Mouse (Mus musculus): Measurements from ENCODE around the gene Hist2h2aa2. TPM values are rescaled to one million over a fixed set of nuclear protein-coding genes. Genes with fewer than 3 reads are reported as not detected.

Gene Hist2h2aa2
- total and polyA plus RNA-seq, 2 experiments, result 385 to 777 TPM

GRCm38 (mm10) chr3:96268051-96268775 lies 28.1 kb upstream of the Hist2h2aa2 start, which contains the start of gene Hist2h3b:
Gene Hist2h3b (plus strand): TSS chr3:96268654.
- TF ChIP-seq POLR2A (IDR thresholded peaks at IDR 0.05; ENCODE audit: extremely low read depth, insufficient read depth, low read length), result peak; percentile 92
- TF ChIP-seq CTCF (IDR thresholded peaks at IDR 0.05; ENCODE audit: low read depth, low read length), result no peak
- peak; percentile 96 for DNase-seq (ENCODE audit: extremely low read depth, low read depth, low spot score)
- 18% methylated on average over 30 of the region's 30 CpGs for WGBS
- Histone ChIP-seq H3K27me3 (ENCODE audit: control insufficient read depth, insufficient read depth, low read length) (no peaks in the 10 kb centered on the region), H3K79me2 (ENCODE audit: control insufficient read depth, insufficient read depth, low read length) (no peaks in the 10 kb centered on the region), H3K4me3 (ENCODE audit: insufficient read depth, low read depth, low read length) (peak within 1 kb of the TSS; percentile 64), H3K4me1 (ENCODE audit: control insufficient read depth, insufficient read depth, low read length) (peaks cover 8% of the 10 kb centered on the region; the same call in 1 of the 2 replicates), H3K36me3 (ENCODE audit: control insufficient read depth, insufficient read depth, low read length) (no peaks in the 10 kb centered on the region), H3K9ac (ENCODE audit: low read depth, low read length) (peak within 1 kb of the TSS; percentile 59), H3K27ac (replicated peaks; ENCODE audit: insufficient read depth, low read depth, low read length) (peak within 1 kb of the TSS; percentile 84)

- Histone ChIP-seq H3K4me1 (ENCODE audit: control insufficient read depth, insufficient read depth, low read length) (peaks cover 8% of the 10 kb centered on the region; the same call in 1 of the 2 replicates), H3K27ac (replicated peaks; ENCODE audit: insufficient read depth, low read depth, low read length) (no peak overlapping the region), H3K9ac (ENCODE audit: low read depth, low read length) (no peak overlapping the region), H3K4me3 (ENCODE audit: insufficient read depth, low read depth, low read length) (no peak overlapping the region), H3K79me2 (ENCODE audit: control insufficient read depth, insufficient read depth, low read length) (no peaks in the 10 kb centered on the region), H3K36me3 (ENCODE audit: control insufficient read depth, insufficient read depth, low read length) (no peaks in the 10 kb centered on the region), H3K27me3 (ENCODE audit: control insufficient read depth, insufficient read depth, low read length) (no peaks in the 10 kb centered on the region)
- TF ChIP-seq CTCF (IDR thresholded peaks at IDR 0.05; ENCODE audit: low read depth, low read length) (no peak), POLR2A (IDR thresholded peaks at IDR 0.05; ENCODE audit: extremely low read depth, insufficient read depth, low read length) (no peak)
- WGBS, result 85% methylated on average over 4 of the region's 4 CpGs
- no peak for DNase-seq (ENCODE audit: extremely low read depth, low read depth, low spot score)
Observed at GRCm38 (mm10) chr3:96267541-96267940, 27.5 kb upstream of the Hist2h2aa2 start.

GRCm38 (mm10) chr3:96266132-96266710 lies 26.1 kb upstream of the Hist2h2aa2 start:
- TF ChIP-seq POLR2A (IDR thresholded peaks at IDR 0.05; ENCODE audit: extremely low read depth, insufficient read depth, low read length) (no peak), CTCF (IDR thresholded peaks at IDR 0.05; ENCODE audit: low read depth, low read length) (no peak)
- no peak overlapping the region for H3K9ac ChIP-seq (ENCODE audit: low read depth, low read length)

GRCm38 (mm10) chr3:96264404-96264949 lies 24.4 kb upstream of the Hist2h2aa2 start:
- Histone ChIP-seq H3K4me1 (ENCODE audit: control insufficient read depth, insufficient read depth, low read length) (peaks cover 12% of the 10 kb centered on the region; the same call in 1 of the 2 replicates), H3K27me3 (ENCODE audit: control insufficient read depth, insufficient read depth, low read length) (no peaks in the 10 kb centered on the region), H3K9ac (ENCODE audit: low read depth, low read length) (no peak overlapping the region), H3K4me3 (ENCODE audit: insufficient read depth, low read depth, low read length) (no peak overlapping the region), H3K36me3 (ENCODE audit: control insufficient read depth, insufficient read depth, low read length) (no peaks in the 10 kb centered on the region), H3K79me2 (ENCODE audit: control insufficient read depth, insufficient read depth, low read length) (no peaks in the 10 kb centered on the region), H3K27ac (replicated peaks; ENCODE audit: insufficient read depth, low read depth, low read length) (peak overlapping the region; percentile 92)
- DNase-seq (ENCODE audit: extremely low read depth, low read depth, low spot score), result no peak
- 67% methylated on average over 7 of the region's 7 CpGs for WGBS
- no peak for TF ChIP-seq CTCF (IDR thresholded peaks at IDR 0.05; ENCODE audit: low read depth, low read length)
- TF ChIP-seq POLR2A (IDR thresholded peaks at IDR 0.05; ENCODE audit: extremely low read depth, insufficient read depth, low read length), result no peak

More at GRCm38 (mm10) chr3:96266132-96266710, 26.1 kb upstream of the Hist2h2aa2 start:
- no peak for DNase-seq (ENCODE audit: extremely low read depth, low read depth, low spot score)
- no peaks in the 10 kb centered on the region for H3K79me2 ChIP-seq (ENCODE audit: control insufficient read depth, insufficient read depth, low read length)
- no peak overlapping the region for H3K27ac ChIP-seq (replicated peaks; ENCODE audit: insufficient read depth, low read depth, low read length)
- peaks cover 12% of the 10 kb centered on the region; the same call in 1 of the 2 replicates for H3K4me1 ChIP-seq (ENCODE audit: control insufficient read depth, insufficient read depth, low read length)
- WGBS, result 92% methylated on average over 8 of the region's 8 CpGs
- H3K27me3 ChIP-seq (ENCODE audit: control insufficient read depth, insufficient read depth, low read length), result no peaks in the 10 kb centered on the region
- no peak overlapping the region for H3K4me3 ChIP-seq (ENCODE audit: insufficient read depth, low read depth, low read length)
- no peaks in the 10 kb centered on the region for H3K36me3 ChIP-seq (ENCODE audit: control insufficient read depth, insufficient read depth, low read length)

- Histone ChIP-seq H3K27ac (replicated peaks; ENCODE audit: insufficient read depth, low read depth, low read length) (peak overlapping the region; percentile 92), H3K4me3 (ENCODE audit: insufficient read depth, low read depth, low read length) (peak overlapping the region; percentile 38), H3K9ac (ENCODE audit: low read depth, low read length) (peak overlapping the region; percentile 67), H3K4me1 (ENCODE audit: control insufficient read depth, insufficient read depth, low read length) (peaks cover 12% of the 10 kb centered on the region; the same call in 1 of the 2 replicates), H3K27me3 (ENCODE audit: control insufficient read depth, insufficient read depth, low read length) (no peaks in the 10 kb centered on the region), H3K36me3 (ENCODE audit: control insufficient read depth, insufficient read depth, low read length) (no peaks in the 10 kb centered on the region), H3K79me2 (ENCODE audit: control insufficient read depth, insufficient read depth, low read length) (no peaks in the 10 kb centered on the region)
- WGBS, result 2% methylated on average over 27 of the region's 27 CpGs
- no peak for DNase-seq (ENCODE audit: extremely low read depth, low read depth, low spot score)
- TF ChIP-seq CTCF (IDR thresholded peaks at IDR 0.05; ENCODE audit: low read depth, low read length) (no peak), POLR2A (IDR thresholded peaks at IDR 0.05; ENCODE audit: extremely low read depth, insufficient read depth, low read length) (no peak)
Observed at GRCm38 (mm10) chr3:96263558-96264403, 23.7 kb upstream of the Hist2h2aa2 start.
